Mouse (Mus musculus): ENCODE data around the gene Asb4. TPM values are rescaled to one million over a fixed set of nuclear protein-coding genes. Genes with fewer than 3 reads are reported as not detected.

The Asb4 gene
- polyA plus RNA-seq, 1 experiment from 2014 or later: 26.5 TPM

- ATAC-seq (replicated peaks; ENCODE audit: extremely low read depth, insufficient read depth, low FRiP score): no peak
- H3K27me3 ChIP-seq (ENCODE audit: control insufficient read depth, insufficient read depth, low read length): no peaks in the 10 kb centered on the region
- H3K36me3 ChIP-seq (ENCODE audit: control insufficient read depth, insufficient read depth): peaks cover 31% of the 10 kb centered on the region
- no peaks in the 10 kb centered on the region for H3K4me1 ChIP-seq (ENCODE audit: control insufficient read depth, insufficient read depth, low read length)
- no peaks in the 10 kb centered on the region for H3K9me3 ChIP-seq (replicated peaks; ENCODE audit: control insufficient read depth, low read length)
- H3K27ac ChIP-seq (ENCODE audit: low read length): no peak overlapping the region
- H3K4me2 ChIP-seq (ENCODE audit: low read depth, low read length): no peak overlapping the region
- H3K9ac ChIP-seq (ENCODE audit: low read length): no peak overlapping the region
- H3K4me3 ChIP-seq (ENCODE audit: low read length): no peak overlapping the region
- WGBS: 70% methylated on average over 3 of the region's 3 CpGs
These were observed 99.1 kb downstream of the Asb4 start for GRCm38 (mm10) chr6:5482270-5482783.

Other genes starting within 250 kb of the Asb4 start
- gene Pon1, start 189.4 kb upstream of the Asb4 start, polyA plus RNA-seq (2015; fragmentation: Nextera tagmentation; extraction: Ambion mirVana): 0.10 TPM in 1 of 2 replicates, not detected in the other
- 36.8 and 41.9 TPM in 2 replicates for gene Pon3, start 127.1 kb upstream of the Asb4 start, polyA plus RNA-seq (2015; fragmentation: Nextera tagmentation; extraction: Ambion mirVana)
- gene Pon2, start 84.9 kb upstream of the Asb4 start, polyA plus RNA-seq (2015; fragmentation: Nextera tagmentation; extraction: Ambion mirVana): 48.7 and 53.8 TPM in 2 replicates
- gene Pdk4, start 112.9 kb downstream of the Asb4 start, polyA plus RNA-seq (2015; fragmentation: Nextera tagmentation; extraction: Ambion mirVana): 29.5 and 35.1 TPM in 2 replicates

Data from heart, embryonic 16.5 days (tissue).